Mouse (Mus musculus) left cerebral cortex, postnatal 14 days (tissue): ENCODE measurements around the gene Trim24. TPM values are rescaled to one million over a fixed set of nuclear protein-coding genes. Genes with fewer than 3 reads are reported as not detected.

ENCODE experiments used
- DNase-seq, 2 experiments: peaks; one replicate each; pipeline ENCODE4 v3.0.0; 2021 to 2022; ENCODE audit warnings: low spot score in 2 of 2, mixed read lengths in 1 of 2
- intact Hi-C: fragments of 180-260 bp; cut with DNase I; formaldehyde crosslinking; loops from one replicate; pipeline ENCODE4 v1.15.1; 2025
- total RNA-seq, 2 experiments: library from RNA; stranded (reverse); gene quantifications; 2 replicates each; pipeline ENCODE4 v1.2.3; 2021

The Trim24 gene
- total RNA-seq, 2 experiments from 2014 or later = 32.2 to 32.9 TPM

DNA sequence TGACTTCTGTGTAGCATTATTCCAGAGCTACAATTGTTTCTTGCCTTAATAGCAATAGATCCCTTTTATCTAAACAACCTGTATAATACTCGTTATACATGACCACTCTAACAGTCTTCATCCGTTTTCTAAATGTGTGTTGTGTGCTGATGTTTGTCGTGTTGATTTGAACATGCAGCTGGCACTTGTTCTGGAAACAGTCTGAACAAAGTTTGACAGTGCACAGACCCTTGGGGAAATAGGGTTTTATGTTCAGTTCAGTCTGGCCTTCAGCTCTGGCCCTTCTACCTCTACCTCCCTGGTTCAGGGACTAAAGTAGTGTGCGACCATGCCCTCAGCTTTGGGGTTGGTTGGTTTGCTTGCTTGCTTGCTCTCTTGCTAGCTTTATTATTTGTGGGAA, 96.8 kb downstream of the Trim24 start:
- DNase-seq = no peak
- intact Hi-C loops = no loop called here

- DNase-seq = peak; percentile 68 to 72
- intact Hi-C loops = loop anchor here (1.0 kb wide), 1 partner anchor 59 kb away; no protein-coding TSS in a partner anchor
These were observed 136.8 kb downstream of the Trim24 start for GRCm38 (mm10) chr6:38007459-38007858.

- DNase-seq = no peak
- intact Hi-C loops = no loop called here
These were observed 142.2 kb downstream of the Trim24 start for GRCm38 (mm10) chr6:38012829-38013228.

Other genes starting within 250 kb of the Trim24 start
- gene Svopl, start 176.2 kb downstream of the Trim24 start, total RNA-seq = under 1 TPM in 1 of 2 experiments, not detected in 1; 0.66 TPM
- gene Tmem213, start 238.4 kb downstream of the Trim24 start, total RNA-seq = not detected